Mouse (Mus musculus) forelimb bud, embryonic 11.5 days (tissue): ENCODE data around the gene Sh3bgrl3.

Experiments
- DNase-seq: peaks from one replicate; pipeline ENCODE4 v3.0.0-alpha.2; 2012; ENCODE audit warnings: low read depth, low spot score

The Sh3bgrl3 gene

GRCm38 (mm10) chr4:134112403-134112802 is 16.2 kb downstream of the Sh3bgrl3 start:
- DNase-seq: no peak

GRCm38 (mm10) chr4:134110653-134111052 is 17.9 kb downstream of the Sh3bgrl3 start:
- DNase-seq: no peak

DNA sequence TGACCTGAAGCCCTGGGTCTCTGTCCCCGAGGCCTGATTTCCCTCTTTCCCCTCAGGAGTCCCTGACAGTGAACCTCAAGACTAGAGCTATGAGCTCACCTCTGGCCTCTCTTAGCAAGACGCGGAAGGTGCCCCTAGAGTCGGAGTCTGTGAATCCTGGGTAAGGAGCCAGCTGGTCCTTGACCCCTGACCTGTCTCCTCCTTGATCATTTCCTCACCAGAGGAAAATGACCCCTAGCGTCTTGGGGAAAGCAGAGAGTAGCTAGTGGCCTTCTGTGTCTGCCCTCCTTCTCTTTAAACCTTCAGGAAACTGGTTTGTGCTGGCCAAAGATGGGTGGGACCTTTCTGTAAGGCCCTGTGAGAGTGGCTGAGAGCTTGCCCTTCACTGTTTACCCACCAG is 20.4 kb downstream of the Sh3bgrl3 start:
- DNase-seq: no peak

DNA sequence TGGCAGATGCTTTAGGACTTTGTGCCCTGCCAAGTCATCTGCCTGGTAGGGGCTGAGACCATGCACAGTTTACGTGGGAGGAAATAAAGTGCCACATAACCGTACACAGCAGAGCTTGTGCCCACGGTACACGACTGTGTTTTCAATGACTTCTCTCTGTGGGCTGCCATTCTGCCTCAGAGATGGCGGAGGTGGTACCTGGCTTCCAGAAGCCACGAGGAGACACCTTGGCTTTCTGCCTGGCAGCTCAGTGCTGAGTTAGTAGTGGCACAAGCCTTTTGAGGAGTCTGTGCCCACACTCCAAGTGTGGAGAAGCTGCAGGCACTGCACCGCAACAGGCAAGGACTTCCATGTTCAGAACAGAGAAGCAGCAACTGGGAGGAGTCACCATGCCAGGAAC is 20.9 kb downstream of the Sh3bgrl3 start:
- DNase-seq: no peak

GRCm38 (mm10) chr4:134106105-134106504 is 22.5 kb downstream of the Sh3bgrl3 start:
- no peak for DNase-seq

- no peak for DNase-seq
Measured at GRCm38 (mm10) chr4:134102742-134103119, 25.9 kb downstream of the Sh3bgrl3 start.

DNA sequence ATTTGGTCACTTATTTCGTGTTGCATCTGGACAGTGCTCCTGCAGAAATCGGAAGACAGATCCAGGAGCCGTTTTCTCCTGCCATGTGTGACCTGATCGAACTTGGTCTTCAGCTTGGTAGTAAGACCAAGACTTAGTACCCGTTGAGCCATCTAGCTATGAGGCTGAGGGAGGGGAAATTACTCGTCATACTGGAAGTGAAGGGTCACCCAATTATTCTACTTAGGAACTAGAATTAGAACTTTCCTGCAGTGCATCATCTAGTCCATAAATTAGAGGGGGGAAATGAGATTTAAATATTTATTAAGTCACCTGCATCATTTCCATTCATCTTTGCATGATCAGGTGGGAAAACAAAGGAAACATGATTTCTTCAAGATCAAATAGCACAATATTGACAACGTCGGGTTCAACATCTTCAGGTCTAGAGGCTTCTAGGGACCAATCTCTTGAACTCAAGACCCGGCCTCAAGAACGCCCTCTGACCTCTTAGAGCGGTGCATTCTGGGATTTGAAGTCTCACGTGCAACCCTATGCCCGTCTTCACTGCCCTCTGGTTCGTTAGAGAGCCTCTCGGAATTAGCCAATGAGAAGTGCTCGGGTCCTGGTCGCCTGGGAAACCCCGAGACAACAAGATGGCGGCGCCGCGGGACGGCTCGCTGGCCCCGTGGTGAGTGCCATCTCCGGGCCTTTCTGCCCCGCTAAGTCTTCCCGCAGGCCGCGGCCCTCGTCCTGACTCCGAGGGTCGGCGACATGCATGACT is 26.4 kb downstream of the Sh3bgrl3 start, which contains the start of gene Ubxn11:
Gene Ubxn11, plus strand, starts transcription at position 592 of the 763 bp plus-strand sequence.
- DNase-seq: peak; percentile 91

- DNase-seq: no peak
Measured at GRCm38 (mm10) chr4:134100245-134100644, 28.3 kb downstream of the Sh3bgrl3 start.

GRCm38 (mm10) chr4:134098628-134099027 is 30.0 kb downstream of the Sh3bgrl3 start:
- DNase-seq: no peak

DNA sequence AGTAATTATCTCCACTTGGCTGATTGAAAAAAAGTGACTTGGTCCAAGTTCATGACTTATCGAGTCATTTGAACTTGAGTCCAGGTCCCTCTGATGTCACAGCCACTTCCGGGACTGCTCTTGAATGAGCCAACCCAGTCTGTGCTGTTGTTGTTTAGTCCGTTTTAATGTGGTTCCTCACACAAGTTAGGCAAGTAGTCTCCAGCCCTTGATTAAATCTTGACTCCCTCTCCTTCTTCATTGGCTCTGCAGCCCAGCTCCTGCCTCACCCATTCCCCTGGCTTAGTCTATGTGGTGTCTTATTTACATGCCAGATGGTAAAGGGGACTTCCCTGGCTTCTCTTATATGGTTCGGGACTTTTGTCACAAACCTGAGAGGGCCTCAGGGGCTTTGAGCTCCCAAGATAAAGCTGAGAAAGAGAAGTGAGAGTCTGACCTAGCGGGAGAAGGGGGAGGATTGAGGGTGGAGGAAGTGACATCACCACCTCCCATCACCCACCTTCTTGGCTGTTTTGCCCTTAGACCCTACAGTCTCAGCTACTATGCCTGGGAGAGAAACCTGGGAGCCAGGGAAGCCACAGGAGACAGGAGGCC is 31.5 kb downstream of the Sh3bgrl3 start:
- no peak for DNase-seq

GRCm38 (mm10) chr4:134096120-134096519 is 32.5 kb downstream of the Sh3bgrl3 start:
- DNase-seq: no peak

- no peak for DNase-seq
Measured at GRCm38 (mm10) chr4:134094923-134095547, 33.6 kb downstream of the Sh3bgrl3 start, which contains the start of gene Cd52. Gene Cd52 (minus strand): TSS chr4:134095082.

DNA sequence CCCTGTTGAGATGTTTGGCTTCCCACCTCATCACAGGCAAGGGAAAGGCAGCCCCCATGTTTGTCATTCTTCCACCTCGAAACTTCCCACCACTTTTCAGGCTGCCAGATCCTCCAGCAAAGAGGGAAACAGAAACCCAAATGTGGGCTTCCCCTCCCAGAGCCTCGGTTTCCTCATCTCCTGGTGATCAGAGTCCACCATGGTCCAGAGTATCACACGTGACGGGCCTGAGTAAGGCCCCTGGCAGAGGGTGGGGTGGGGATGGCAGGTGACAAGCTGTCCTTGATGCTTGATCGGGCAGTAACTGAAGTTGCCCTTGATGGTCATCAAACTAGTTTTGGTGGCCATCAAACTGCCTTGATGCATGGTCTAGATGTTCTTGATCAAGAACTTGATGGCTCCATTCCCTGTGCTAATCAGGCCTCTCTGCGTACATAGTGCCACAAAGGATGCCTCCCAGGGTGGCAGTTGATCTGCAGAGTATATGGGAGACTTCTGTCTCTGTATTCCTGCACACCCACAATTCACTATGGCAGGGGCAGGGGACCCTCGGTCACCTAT is 34.5 kb downstream of the Sh3bgrl3 start:
- DNase-seq: no peak

DNA sequence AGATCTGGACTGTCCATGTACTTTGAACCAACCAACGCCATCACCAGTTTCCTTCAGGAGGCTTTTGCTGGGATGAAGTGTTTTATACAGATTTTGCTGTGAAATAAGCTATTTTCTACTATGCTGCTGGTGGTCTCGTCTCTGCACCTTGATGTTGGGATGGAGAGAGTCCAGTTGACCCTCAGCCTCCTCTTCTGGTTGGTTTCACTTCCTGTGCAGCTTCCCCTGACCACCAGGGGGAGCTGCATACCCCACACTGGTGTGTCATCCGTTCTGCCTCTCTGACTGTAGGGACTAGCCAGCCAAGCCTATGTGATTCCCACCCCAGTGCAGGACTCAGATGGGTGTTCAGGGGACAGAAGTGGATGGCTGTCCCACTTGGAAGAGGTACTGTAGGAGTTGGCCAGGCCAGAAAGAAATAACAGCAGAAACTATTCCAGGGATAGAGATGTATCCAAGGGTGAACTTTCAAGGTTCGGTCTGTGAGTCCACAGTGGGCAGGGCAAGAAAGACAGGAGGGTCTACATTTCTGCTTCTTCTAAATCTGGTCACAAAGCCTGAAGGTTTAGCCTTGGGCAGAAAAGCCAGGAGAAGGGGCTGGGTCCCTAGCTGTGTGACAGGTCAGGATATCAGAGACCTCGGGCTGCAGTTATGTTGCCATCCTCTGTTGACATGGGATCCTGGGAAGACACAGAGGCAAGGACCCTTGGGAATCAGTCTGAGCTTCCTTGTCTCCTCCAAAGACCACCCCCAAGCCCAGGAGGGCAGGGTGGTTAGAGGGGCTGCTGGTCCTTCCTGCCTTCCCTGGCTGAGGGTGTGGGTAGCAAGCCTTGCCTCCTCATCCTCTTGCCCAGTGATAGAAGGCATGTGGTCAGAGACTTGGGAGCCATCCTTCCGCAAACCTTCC is 36.0 kb downstream of the Sh3bgrl3 start:
- peak; percentile 30 for DNase-seq

DNA sequence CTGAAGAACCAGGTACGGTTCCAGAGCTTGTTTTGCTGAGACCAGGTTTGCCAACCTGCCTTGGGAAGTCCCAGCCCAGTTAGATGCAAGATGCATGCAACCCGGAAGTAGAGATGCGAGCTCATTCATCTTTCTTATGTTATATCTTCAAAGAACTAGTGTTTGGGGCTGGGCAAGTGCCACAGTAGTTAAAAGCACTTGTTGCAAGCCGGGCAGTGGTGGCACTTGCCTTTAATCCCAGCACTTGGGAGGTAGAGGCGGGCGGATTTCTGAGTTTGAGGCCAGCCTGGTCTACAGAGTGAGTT is 37.4 kb downstream of the Sh3bgrl3 start:
- DNase-seq: no peak

DNA sequence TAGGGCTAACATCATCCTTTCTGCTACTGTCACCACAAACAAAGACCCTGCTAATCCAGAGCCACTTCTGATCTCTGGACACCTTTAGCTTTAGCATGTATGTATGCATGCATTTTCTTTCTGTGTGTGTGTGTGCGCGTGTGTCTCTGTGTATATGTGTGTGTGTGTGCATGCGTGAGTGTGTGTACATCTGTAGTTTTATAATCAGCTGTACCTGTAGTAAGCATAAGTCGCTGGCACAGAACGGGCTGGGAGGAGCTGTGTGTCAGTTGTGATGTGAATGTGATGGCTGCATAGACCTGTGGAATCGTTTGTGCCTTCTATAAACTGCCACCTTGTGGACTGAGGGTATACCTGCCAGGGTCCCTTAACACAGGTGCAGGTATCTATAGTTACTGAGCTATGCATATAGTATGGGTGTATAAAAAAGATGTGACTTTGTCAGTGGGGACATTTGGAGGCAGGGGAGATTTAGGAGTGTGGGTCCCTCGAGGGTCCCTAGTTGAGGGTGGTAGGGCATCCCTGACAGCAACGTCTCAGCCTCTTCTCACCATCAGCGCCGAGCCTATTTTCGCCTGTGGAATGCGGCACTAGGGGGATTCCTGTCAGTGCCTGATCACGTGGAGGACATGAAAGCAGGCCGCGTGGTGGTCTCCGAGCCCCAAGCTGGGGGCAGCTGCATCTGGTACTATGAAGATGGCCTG is 37.9 kb downstream of the Sh3bgrl3 start:
- DNase-seq: no peak

DNA sequence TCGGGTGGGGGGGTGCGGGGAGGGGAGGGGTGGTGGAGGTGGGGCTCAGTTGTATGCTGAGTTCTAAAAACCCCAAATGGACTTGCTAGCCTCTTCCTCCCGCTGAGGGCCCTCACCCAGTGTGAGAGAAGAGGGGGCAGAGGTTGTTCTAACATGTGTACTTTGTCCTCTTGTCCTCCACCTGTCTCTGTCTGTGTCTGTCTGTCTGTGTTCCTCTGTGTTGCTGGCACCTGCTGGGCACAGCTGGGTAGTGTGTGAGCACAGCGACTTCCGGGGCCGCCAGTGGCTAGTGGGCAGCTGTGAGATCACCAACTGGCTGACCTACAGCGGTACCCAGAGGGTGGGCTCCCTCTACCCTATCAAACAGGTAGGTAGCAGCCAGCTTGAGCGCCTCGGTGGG is 39.6 kb downstream of the Sh3bgrl3 start:
- DNase-seq: no peak

DNA sequence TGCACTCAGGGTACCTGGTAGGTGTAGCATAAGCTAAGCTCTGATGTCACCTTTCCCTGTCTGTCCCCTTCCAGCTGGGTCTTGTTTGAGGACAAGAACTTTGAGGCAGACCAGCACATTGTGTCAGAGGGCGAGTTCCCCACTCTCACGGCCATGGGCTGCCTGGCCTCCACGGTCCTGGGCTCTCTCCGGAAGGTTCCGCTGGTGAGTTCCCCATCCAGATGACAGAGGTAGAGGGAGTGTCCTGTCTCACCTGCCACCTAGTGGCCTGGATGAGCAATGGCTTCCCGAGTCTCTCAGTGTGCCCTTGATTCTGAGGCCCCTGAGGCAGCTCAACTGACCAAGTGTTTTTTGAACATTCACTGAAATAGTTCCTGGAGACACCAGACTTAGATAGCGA is 41.2 kb downstream of the Sh3bgrl3 start:
- peak; percentile 31 for DNase-seq

DNA sequence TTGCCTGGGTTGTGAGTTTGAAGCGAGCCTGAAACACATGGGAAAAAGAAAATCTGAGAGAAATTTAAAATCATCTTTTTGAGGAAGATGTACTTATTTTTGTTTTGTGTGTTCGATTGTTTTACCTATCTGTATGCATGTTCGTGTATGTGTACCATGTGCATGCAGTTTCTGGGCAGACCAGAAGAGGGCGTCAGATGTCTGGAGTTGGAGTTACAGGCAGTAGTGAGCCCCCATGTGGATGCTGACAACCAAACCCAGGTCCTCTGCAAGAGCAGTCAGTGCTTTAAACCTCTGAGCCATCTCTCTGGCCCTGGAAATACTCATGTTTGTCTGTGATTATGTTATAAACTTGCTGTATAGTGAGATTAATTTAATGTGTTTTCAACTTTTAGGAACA is 43.6 kb downstream of the Sh3bgrl3 start:
- no peak for DNase-seq

- DNase-seq: no peak
Measured at GRCm38 (mm10) chr4:134082460-134082859, 46.1 kb downstream of the Sh3bgrl3 start.
